Mouse (Mus musculus): ENCODE data around the gene Cop1. TPM values are rescaled to one million over a fixed set of nuclear protein-coding genes. Genes with fewer than 3 reads are reported as not detected.
"Not testable (repeated sequence)": the region's sequence is repeated elsewhere in the genome, so short reads cannot be mapped to it uniquely, and the experiment has no call there.

Cop1 gene
- polyA plus RNA-seq (2012; rRNA removed) = 94.7 and 95.1 TPM in 2 replicates

DNA sequence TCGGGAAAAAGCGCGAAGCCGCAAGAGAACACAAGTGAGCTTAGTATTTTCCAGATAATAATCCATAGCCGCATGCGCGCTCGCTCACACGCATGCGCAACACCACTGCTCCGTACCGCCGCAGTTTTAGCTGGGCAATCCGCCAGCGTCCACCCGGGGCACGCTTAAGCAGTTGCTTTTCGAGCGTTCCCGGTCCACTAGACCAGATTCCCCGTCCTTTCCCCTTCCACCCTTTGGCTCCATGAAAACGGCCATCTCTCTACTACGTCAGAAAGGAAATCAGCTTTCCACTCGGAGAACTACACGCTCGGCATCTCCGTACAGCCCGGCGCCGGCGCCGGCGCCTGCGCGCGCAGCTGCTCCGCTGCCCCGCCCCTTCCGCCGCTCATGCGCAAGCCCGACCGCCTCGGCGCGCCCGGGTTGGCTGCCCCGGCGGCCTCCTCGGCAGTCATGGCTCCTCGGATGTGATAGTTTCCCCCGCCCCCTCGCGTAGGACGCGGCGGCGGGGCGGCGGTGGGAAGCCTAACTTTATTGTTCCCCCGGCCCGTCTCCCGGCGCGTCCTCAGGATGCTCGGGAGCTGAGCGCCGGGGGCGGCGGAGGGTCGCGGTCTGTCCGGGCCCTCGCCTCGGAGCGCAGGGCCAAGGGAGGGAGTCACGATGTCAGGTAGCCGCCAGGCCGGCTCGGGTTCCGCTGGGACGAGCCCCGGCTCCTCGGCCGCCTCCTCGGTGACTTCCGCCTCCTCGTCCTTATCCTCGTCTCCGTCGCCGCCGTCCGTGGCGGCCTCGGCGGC is at the start of gene Cop1:
Gene Cop1, plus strand, starts transcription at position 540 of the 791 bp plus-strand sequence.
- Histone ChIP-seq H3K27ac (ENCODE audit: insufficient read depth, low read length) (peak within 1 kb of the TSS; percentile 85), H3K4me3 (ENCODE audit: insufficient read depth, low read length) (peak within 1 kb of the TSS; percentile 89)
- TF ChIP-seq POLR2A (IDR thresholded peaks at IDR 0.05; ENCODE audit: extremely low read depth, insufficient read depth, low read length) = peak; percentile 94
- not testable (repeated sequence) for H3K4me1 ChIP-seq (ENCODE audit: control insufficient read depth, insufficient read depth, low read length)

DNA sequence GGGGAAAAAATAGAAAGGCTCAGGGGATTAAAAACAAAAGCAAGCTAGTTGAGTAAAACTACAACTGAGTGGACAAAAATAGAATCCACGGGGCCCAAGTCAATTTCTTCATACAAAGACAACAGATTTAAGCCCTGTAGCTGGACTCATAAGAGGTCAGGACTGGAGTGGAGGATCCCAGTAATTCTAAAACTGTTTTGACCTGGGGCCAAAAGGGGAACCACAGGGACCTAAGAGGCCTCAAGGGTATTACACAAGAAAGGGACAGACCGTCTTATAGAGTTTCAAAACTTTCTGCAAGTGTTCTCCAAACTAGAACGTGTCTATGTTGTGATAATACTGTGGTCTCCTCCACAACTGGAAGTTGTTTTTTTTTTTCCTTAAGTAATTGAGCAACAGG is 45.4 kb upstream of the Cop1 start:
- Histone ChIP-seq H3K27ac (ENCODE audit: insufficient read depth, low read length) (no peak overlapping the region), H3K4me1 (ENCODE audit: control insufficient read depth, insufficient read depth, low read length) (no peaks in the 10 kb centered on the region), H3K4me3 (ENCODE audit: insufficient read depth, low read length) (no peak overlapping the region)
- TF ChIP-seq CTCF (IDR thresholded peaks at IDR 0.05; ENCODE audit: extremely low read depth, insufficient read depth, low read length) = no peak
- TF ChIP-seq POLR2A (IDR thresholded peaks at IDR 0.05; ENCODE audit: extremely low read depth, insufficient read depth, low read length) = no peak

DNA sequence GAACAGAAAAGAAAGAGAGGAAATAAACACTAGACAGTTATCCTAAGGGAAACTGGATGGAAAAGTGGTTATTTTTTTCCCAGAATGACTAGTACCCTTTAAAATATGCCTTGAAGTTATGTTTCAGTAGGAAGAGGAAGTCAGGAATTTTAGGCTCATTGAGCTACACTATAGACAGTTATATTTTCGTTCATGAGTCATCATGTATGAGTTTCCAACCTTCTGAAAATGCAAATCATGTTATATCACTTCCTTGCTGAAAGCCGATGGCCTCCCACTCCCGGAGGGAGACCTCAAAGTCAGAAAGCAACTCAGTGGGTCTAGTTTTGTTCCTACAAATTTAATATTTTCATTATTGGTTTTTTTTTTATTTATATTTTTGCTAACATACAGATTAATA is 33.5 kb upstream of the Cop1 start:
- Histone ChIP-seq H3K4me1 (ENCODE audit: control insufficient read depth, insufficient read depth, low read length) (no peaks in the 10 kb centered on the region), H3K27ac (ENCODE audit: insufficient read depth, low read length) (no peak overlapping the region), H3K4me3 (ENCODE audit: insufficient read depth, low read length) (no peak overlapping the region)
- TF ChIP-seq CTCF (IDR thresholded peaks at IDR 0.05; ENCODE audit: extremely low read depth, insufficient read depth, low read length) (no peak), POLR2A (IDR thresholded peaks at IDR 0.05; ENCODE audit: extremely low read depth, insufficient read depth, low read length) (no peak)

DNA sequence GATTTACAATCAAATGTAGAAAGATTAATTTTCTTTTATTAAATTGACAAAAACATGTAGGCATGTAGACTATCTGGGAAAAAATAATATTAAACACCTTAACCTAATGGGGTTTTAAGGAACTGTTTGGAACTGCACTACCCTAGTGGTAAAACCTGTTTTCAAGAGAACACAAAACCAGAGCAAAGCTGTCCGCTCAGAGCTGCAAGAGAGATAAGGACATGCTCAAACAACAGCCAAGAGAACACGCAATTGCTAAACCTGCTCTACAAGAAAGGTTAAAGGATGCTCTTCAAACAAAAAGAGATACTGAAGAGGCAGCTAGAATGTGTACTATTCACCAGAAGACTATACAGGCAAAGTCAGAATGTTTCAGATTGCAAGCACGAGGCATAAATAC is 32.5 kb upstream of the Cop1 start:
- TF ChIP-seq CTCF (IDR thresholded peaks at IDR 0.05; ENCODE audit: extremely low read depth, insufficient read depth, low read length) (no peak), POLR2A (IDR thresholded peaks at IDR 0.05; ENCODE audit: extremely low read depth, insufficient read depth, low read length) (no peak)

DNA sequence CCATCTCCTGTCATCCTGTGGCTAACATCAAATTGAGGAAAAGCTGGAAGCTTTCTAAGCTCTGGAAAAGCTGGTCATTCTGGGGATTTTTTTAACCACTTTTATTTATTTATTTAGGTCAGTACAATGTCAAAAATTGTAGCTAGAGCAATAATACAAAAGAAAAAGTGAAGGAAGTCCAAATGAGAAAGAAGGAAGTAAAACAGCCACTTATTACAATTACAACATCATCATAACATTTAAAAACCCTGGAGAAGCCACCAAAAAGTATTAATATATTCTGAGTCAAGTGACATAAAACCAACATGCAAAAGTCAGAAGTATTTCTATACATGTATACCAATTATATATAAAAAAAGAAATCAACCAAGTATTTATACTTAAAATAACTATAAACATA is 30.9 kb upstream of the Cop1 start:
- no peak overlapping the region for H3K4me3 ChIP-seq (ENCODE audit: insufficient read depth, low read length)
- no peak for TF ChIP-seq CTCF (IDR thresholded peaks at IDR 0.05; ENCODE audit: extremely low read depth, insufficient read depth, low read length)
- H3K4me1 ChIP-seq (ENCODE audit: control insufficient read depth, insufficient read depth, low read length) = no peaks in the 10 kb centered on the region
- H3K27ac ChIP-seq (ENCODE audit: insufficient read depth, low read length) = no peak overlapping the region

More for the DNA sequence above, 32.5 kb upstream of the Cop1 start:
- Histone ChIP-seq H3K27ac (ENCODE audit: insufficient read depth, low read length) (no peak overlapping the region), H3K4me1 (ENCODE audit: control insufficient read depth, insufficient read depth, low read length) (no peaks in the 10 kb centered on the region), H3K4me3 (ENCODE audit: insufficient read depth, low read length) (no peak overlapping the region)

DNA sequence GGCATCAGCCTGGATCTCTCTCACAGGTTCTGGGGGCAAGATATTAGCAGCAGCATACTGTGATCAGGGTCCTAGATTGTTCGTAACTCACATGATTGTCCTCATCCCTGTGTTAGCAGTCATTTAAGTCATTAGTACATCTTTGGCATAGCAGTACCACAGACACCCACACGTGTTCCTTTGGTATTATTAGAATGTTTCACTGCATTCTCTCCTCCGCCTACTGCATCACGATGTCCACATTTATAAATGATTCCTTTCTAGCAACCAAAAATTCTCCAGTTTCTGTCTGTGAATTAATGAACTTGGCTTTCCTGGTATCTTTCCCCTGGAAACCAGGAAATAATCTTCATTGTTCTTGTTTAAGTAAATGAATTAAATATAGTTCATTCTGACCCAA is 20.4 kb upstream of the Cop1 start:
- TF ChIP-seq POLR2A (IDR thresholded peaks at IDR 0.05; ENCODE audit: extremely low read depth, insufficient read depth, low read length) = no peak
- no peak for TF ChIP-seq CTCF (IDR thresholded peaks at IDR 0.05; ENCODE audit: extremely low read depth, insufficient read depth, low read length)
- H3K4me1 ChIP-seq (ENCODE audit: control insufficient read depth, insufficient read depth, low read length) = peaks cover 2% of the 10 kb centered on the region
- H3K4me3 ChIP-seq (ENCODE audit: insufficient read depth, low read length) = no peak overlapping the region
- peak overlapping the region; percentile 84 for H3K27ac ChIP-seq (ENCODE audit: insufficient read depth, low read length)

DNA sequence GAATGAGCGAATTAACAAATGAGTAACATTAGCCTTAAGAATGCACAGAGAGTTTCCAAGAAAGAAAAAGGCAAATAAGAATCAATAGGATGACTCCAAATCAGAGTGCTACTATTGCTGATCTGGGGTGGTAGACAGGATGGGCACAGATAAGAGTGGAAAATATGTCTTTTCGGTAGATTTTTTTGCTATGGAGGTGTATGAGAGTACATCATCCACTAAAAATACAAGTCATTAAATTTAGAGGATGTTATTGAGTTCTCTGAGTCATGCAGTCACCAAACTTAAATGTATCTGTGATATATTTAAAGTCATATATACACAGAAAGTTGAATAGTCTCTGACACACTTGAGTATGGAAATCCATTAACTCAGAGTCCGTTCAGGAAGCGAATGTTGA is 14.7 kb upstream of the Cop1 start:
- H3K4me3 ChIP-seq (ENCODE audit: insufficient read depth, low read length) = no peak overlapping the region
- H3K27ac ChIP-seq (ENCODE audit: insufficient read depth, low read length) = no peak overlapping the region
- H3K4me1 ChIP-seq (ENCODE audit: control insufficient read depth, insufficient read depth, low read length) = peaks cover 3% of the 10 kb centered on the region; the same call in 1 of the 2 replicates
- TF ChIP-seq CTCF (IDR thresholded peaks at IDR 0.05; ENCODE audit: extremely low read depth, insufficient read depth, low read length) (no peak), POLR2A (IDR thresholded peaks at IDR 0.05; ENCODE audit: extremely low read depth, insufficient read depth, low read length) (no peak)

DNA sequence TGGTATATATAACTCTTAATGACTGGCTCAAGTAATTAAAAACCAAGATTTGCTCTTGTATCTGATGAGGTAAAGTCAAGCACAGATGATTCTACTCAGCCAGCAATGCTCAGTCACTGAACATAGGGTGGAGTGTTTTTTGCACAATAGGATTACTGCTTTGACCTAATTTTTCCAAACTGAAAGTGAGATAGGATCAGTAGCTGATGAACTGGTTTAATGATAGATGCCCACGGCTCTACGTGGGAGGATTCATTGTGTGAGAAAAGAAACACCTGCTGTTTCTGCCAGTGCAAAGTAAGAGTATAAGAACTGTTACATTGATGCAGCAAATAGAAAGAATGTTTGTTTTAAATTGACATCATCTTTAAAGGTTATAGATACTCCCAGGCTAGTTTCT is 10.1 kb upstream of the Cop1 start:
- TF ChIP-seq POLR2A (IDR thresholded peaks at IDR 0.05; ENCODE audit: extremely low read depth, insufficient read depth, low read length) (no peak), CTCF (IDR thresholded peaks at IDR 0.05; ENCODE audit: extremely low read depth, insufficient read depth, low read length) (no peak)
- Histone ChIP-seq H3K4me1 (ENCODE audit: control insufficient read depth, insufficient read depth, low read length) (peaks cover 2% of the 10 kb centered on the region; the same call in 1 of the 2 replicates), H3K4me3 (ENCODE audit: insufficient read depth, low read length) (no peak overlapping the region), H3K27ac (ENCODE audit: insufficient read depth, low read length) (no peak overlapping the region)

DNA sequence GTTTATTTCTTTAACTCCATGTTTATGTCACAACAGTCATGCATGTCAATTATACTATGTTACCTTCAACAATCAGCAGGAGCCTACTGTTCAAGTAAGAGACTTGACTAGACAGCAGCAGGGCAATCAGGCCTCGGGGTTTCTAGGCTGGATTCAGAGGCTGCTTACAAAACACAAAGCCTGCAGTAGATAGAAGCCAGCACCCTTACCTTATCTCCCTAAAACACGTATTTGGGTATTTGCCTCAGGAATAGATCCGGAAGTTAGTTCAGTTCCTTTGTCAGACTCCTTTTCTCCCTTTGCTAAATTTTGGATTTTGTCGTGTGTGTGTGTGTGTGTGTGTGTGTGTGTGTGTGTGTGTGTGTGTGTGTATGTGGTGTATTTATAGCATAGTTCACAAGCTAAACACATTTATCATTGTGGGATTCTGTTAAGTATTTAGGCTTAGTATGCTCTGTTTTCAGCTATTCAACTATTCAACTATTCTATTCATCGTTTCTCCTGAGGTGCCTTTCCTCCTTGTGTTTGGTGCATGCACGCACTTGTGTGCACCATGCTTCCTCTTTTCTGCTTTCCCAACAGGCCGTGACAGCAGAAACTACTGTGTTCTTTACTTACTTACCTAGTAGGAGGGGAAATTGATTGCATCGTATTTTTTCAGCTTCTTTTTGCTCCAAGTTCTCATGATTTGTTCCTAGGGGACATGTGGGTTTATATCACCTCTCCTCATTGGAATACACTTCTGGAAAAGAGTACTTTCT is 6.9 kb upstream of the Cop1 start:
- H3K4me3 ChIP-seq (ENCODE audit: insufficient read depth, low read length) = no peak overlapping the region
- H3K4me1 ChIP-seq (ENCODE audit: control insufficient read depth, insufficient read depth, low read length) = no peaks in the 10 kb centered on the region
- TF ChIP-seq CTCF (IDR thresholded peaks at IDR 0.05; ENCODE audit: extremely low read depth, insufficient read depth, low read length) (no peak), POLR2A (IDR thresholded peaks at IDR 0.05; ENCODE audit: extremely low read depth, insufficient read depth, low read length) (no peak)
- H3K27ac ChIP-seq (ENCODE audit: insufficient read depth, low read length) = no peak overlapping the region

DNA sequence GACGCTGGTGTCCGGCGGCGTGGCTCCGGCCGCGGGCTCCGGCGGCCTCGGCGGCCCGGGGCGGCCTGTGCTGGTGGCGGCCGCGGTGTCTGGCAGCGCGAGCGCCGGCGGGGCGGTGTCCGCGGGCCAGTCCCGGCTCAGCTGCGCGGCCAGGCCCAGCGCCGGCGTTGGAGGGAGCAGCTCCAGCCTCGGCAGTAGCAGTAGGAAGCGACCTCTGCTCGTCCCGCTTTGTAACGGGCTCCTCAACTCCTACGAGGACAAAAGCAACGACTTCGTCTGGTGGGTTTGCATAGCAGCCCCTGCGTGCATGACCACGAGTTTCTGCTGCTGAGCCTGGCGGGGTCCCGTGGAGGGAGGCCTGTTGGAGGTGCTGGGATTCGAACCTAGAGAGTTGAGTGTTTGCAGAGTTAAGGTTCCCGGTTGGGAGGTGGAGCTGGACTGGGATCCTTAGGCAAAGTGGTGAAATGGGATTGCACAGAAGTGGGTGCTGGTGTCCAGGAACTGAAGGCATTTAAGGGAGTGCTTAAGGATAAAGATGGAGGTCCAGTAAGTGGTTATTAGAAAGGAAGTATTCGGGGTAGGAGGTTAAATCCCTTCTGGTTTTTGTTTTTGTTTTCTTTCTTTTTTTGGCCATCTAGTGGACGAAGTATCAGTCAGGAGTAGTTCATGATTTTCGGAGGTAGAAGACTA is 597 bp downstream of the Cop1 start:
- not testable (repeated sequence) for H3K27ac ChIP-seq (ENCODE audit: insufficient read depth, low read length); H3K4me1 ChIP-seq (ENCODE audit: control insufficient read depth, insufficient read depth, low read length)
- H3K4me3 ChIP-seq (ENCODE audit: insufficient read depth, low read length) = peak overlapping the region; percentile 89
